Mouse (Mus musculus) embryonic facial prominence, embryonic 13.5 days (tissue): Measurements from ENCODE around the gene Brinp1. TPM values are rescaled to one million over a fixed set of nuclear protein-coding genes. Genes with fewer than 3 reads are reported as not detected.

ENCODE experiments used
- ATAC-seq: fragments of 200-750 bp; cut with Nextera tagmentation; 2 replicates; pipeline ENCODE4 v1.8.0; 2017; ENCODE audit warnings: low read depth; ENCODE audit not compliant: insufficient number of reproducible peaks, insufficient read depth, low FRiP score, low TSS enrichment
- H3K27ac ChIP-seq: fragments of 300-500 bp; sonication (generic); 2 replicates; pipeline ENCODE4 v1.5.1; 2015; ENCODE audit warnings: moderate library complexity, mild to moderate bottlenecking, inconsistent platforms
- H3K27me3 ChIP-seq: fragments of 300-500 bp; sonication (generic); 2 replicates; pipeline ENCODE4 v1.6.1; 2015; ENCODE audit warnings: mild to moderate bottlenecking, inconsistent platforms
- H3K36me3 ChIP-seq: fragments of 300-500 bp; sonication (generic); 2 replicates; pipeline ENCODE4 v1.6.1; 2015; ENCODE audit warnings: mild to moderate bottlenecking, inconsistent platforms
- H3K4me1 ChIP-seq: fragments of 300-500 bp; sonication (generic); 2 replicates; pipeline ENCODE4 v1.6.1; 2015; ENCODE audit warnings: inconsistent platforms
- H3K4me2 ChIP-seq: fragments of 300-500 bp; sonication (generic); 2 replicates; pipeline ENCODE4 v1.6.1; 2015; ENCODE audit warnings: moderate library complexity, mild to moderate bottlenecking, inconsistent platforms
- H3K4me3 ChIP-seq: fragments of 300-500 bp; sonication (generic); 2 replicates; pipeline ENCODE4 v1.5.1; 2015; ENCODE audit warnings: mild to moderate bottlenecking, inconsistent platforms
- H3K9ac ChIP-seq: fragments of 300-500 bp; sonication (generic); 2 replicates; pipeline ENCODE4 v1.6.1; 2015; ENCODE audit warnings: mild to moderate bottlenecking, inconsistent platforms
- H3K9me3 ChIP-seq: fragments of 300-500 bp; sonication (generic); 2 replicates; pipeline ENCODE4 v1.6.1; 2016; ENCODE audit warnings: inconsistent platforms
- WGBS: fragments of 180-500 bp; shearing (Covaris S2); methylation state at CpG from one replicate; pipeline ENCODE4 v1.1.7; 2015; ENCODE audit warnings: mixed read lengths; 5-methylcytosine and 5-hydroxymethylcytosine counted together
- polyA plus RNA-seq: library from polyadenylated mRNA; unstranded; fragments of >200 nt; fragmentation: Nextera tagmentation; extraction: Ambion mirVana; gene quantifications from 2 replicates; pipeline ENCODE4 v1.2.1, GENCODE M21; 2015

Brinp1 gene
- polyA plus RNA-seq, 1 experiment from 2014 or later: 9.4 TPM

DNA sequence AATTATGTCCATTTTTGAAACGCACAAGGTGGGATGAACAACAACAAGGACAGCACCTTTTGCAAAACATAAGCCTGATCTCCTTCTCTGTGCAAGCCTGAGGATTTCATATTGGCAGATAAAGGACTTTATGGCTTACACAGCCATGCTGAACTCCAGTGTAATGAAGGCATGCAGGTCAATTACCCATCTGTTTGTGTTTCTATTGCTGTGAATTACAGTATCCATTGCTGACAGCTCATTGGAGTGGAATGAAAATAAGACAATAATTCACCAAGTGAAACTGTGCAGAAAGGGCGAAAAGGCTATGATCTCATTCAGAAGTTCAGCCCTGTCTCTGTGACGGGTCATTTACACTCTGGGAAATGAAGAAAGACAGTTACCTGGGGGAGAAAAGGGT is 147.7 kb downstream of the Brinp1 start:
- no peaks in the 10 kb centered on the region for H3K4me1 ChIP-seq
- H3K4me3 ChIP-seq: no peak overlapping the region
- H3K27me3 ChIP-seq: no peaks in the 10 kb centered on the region
- no peak overlapping the region for H3K4me2 ChIP-seq
- H3K27ac ChIP-seq: no peak overlapping the region
- no peak overlapping the region for H3K9ac ChIP-seq
- H3K36me3 ChIP-seq: no peaks in the 10 kb centered on the region
- no peaks in the 10 kb centered on the region for H3K9me3 ChIP-seq
- 67% methylated on average over 3 of the region's 3 CpGs for WGBS
- ATAC-seq: no peak

DNA sequence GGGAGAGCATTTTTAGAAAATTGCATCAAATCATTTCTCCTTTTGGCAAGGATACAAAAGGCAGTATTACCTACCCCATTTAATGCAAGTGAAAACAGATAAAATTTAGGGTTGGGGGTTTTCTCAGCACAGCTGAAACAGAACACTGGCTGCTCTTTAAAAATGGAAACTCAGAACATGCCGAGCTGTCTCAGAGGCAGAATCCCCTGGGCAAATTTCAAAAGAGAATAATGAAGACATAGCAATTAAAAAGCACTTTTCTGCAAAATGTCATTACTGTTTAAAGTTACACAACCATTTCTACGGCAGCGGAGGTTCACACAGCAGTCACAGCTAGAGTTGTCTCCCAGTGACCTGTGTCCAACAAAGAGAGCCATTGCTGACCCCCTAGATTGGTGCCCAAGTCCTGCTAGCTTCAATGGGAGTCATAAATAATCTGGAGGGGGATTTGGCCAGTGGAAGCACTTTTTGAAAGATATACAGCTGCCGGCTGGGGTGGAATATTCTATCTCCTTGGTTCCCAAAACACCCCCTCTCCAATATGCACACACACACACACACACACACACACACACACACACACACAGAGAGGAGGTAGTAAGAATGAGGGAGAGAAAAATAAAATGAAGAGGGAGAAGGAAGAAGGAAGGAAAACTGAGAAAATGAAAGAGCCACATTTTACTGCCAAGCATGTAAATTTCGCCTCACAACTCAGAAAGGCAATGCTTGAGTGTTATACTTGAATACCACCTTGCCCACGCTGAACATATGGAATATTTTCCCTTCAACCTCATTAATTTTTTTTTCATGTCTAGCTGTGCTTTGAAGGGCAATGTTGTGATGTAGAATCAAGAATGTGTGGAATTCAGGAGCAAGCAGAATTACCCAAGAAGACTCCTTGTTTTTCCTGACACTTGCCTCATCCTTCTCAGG is 152.0 kb downstream of the Brinp1 start:
- no peaks in the 10 kb centered on the region for H3K9me3 ChIP-seq
- no peak overlapping the region for H3K4me2 ChIP-seq
- H3K4me1 ChIP-seq: no peaks in the 10 kb centered on the region
- WGBS: 57% methylated on average over 6 of the region's 6 CpGs
- no peak overlapping the region for H3K9ac ChIP-seq
- no peaks in the 10 kb centered on the region for H3K27me3 ChIP-seq
- no peak for ATAC-seq
- H3K27ac ChIP-seq: no peak overlapping the region
- no peaks in the 10 kb centered on the region for H3K36me3 ChIP-seq
- no peak overlapping the region for H3K4me3 ChIP-seq

DNA sequence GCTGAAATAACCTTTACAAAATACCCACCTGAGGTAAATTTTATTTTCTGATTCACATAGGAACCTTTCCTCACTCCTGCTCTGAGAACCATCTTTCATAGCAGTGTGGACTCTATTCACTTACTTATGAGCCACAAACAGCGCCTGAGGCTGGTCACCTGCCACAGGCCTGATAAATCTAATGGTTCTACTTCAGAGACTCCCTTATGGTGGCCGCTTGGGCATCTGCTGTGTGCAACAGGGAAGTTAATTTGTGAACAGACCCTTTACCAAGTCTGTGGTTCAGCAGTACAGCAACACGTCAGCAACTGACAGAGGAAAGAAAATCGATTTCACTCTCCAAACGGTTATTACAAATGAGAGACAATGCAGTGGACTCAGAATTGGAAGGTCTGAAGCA is 164.2 kb downstream of the Brinp1 start:
- no peaks in the 10 kb centered on the region for H3K36me3 ChIP-seq

GRCm38 (mm10) chr4:68788477-68788999 is 165.7 kb downstream of the Brinp1 start:
- no peak overlapping the region for H3K4me2 ChIP-seq
- 46% methylated on average over 4 of the region's 4 CpGs for WGBS
- no peaks in the 10 kb centered on the region for H3K36me3 ChIP-seq
- H3K27ac ChIP-seq: no peak overlapping the region
- H3K27me3 ChIP-seq: no peaks in the 10 kb centered on the region
- no peaks in the 10 kb centered on the region for H3K4me1 ChIP-seq
- no peak for ATAC-seq
- H3K4me3 ChIP-seq: no peak overlapping the region
- no peak overlapping the region for H3K9ac ChIP-seq
- H3K9me3 ChIP-seq: no peaks in the 10 kb centered on the region

More for the DNA sequence above, 164.2 kb downstream of the Brinp1 start:
- Histone ChIP-seq H3K4me2 (no peak overlapping the region), H3K4me3 (no peak overlapping the region), H3K27me3 (no peaks in the 10 kb centered on the region), H3K9ac (no peak overlapping the region), H3K9me3 (no peaks in the 10 kb centered on the region), H3K4me1 (no peaks in the 10 kb centered on the region), H3K27ac (no peak overlapping the region)
- no peak for ATAC-seq
- 81% methylated on average over 5 of the region's 5 CpGs for WGBS

DNA sequence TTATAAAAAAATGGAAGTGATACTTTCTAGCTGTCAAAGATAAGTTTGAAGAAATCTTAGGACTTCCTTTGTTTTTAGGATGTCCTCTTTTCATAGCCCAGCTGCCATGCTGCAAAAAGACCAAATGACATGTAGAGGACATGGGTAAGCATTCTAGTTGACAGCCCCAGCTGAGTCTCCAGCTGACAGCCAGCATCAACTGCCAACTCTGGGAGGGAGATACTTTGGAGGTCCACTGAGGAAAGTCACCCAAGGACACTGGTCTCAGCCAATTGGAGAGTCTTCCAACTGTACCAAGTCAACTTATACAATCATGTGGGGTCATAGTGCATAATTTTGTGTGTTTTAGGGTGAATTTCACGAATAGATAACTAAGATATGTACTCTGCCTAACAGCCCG is 166.6 kb downstream of the Brinp1 start:
- ATAC-seq: no peak
- WGBS: 58% methylated on average over 2 of the region's 2 CpGs

DNA sequence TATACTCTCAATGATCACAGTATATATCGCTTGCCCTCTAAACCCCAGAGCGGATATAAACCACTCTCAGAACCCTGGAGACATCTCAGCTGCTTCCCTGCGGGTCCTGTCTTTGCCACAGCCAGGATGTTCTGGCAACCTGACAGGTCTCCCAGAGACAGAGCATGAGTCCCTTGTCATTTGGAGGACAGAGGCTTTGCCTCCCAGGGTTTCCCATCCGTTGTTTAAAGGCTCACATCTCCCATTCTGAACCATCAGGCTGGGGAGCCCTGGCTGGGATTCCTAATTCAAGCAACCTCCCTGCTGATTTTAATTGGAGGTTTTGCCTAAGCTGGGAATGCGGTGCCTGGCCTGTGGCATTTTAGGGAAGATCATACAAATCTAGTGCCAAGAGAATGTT is 185.9 kb downstream of the Brinp1 start:
- H3K36me3 ChIP-seq: no peaks in the 10 kb centered on the region
- H3K27me3 ChIP-seq: no peaks in the 10 kb centered on the region
- 34% methylated on average over 5 of the region's 5 CpGs for WGBS
- no peaks in the 10 kb centered on the region for H3K4me1 ChIP-seq
- H3K4me2 ChIP-seq: no peak overlapping the region
- no peak overlapping the region for H3K9ac ChIP-seq
- no peak for ATAC-seq
- H3K9me3 ChIP-seq: no peaks in the 10 kb centered on the region
- H3K27ac ChIP-seq: no peak overlapping the region
- no peak overlapping the region for H3K4me3 ChIP-seq

More for the DNA sequence above, 166.6 kb downstream of the Brinp1 start:
- Histone ChIP-seq H3K27me3 (no peaks in the 10 kb centered on the region), H3K4me2 (no peak overlapping the region), H3K4me3 (no peak overlapping the region), H3K27ac (no peak overlapping the region), H3K9ac (no peak overlapping the region), H3K4me1 (no peaks in the 10 kb centered on the region), H3K36me3 (no peaks in the 10 kb centered on the region), H3K9me3 (no peaks in the 10 kb centered on the region)

- H3K27me3 ChIP-seq: no peaks in the 10 kb centered on the region
- H3K9me3 ChIP-seq: no peaks in the 10 kb centered on the region
- no peak overlapping the region for H3K4me2 ChIP-seq
- no peak overlapping the region for H3K4me3 ChIP-seq
- H3K9ac ChIP-seq: no peak overlapping the region
- ATAC-seq: no peak
- 36% methylated on average over 5 of the region's 5 CpGs for WGBS
- no peaks in the 10 kb centered on the region for H3K4me1 ChIP-seq
- no peaks in the 10 kb centered on the region for H3K36me3 ChIP-seq
- no peak overlapping the region for H3K27ac ChIP-seq
These were observed 186.8 kb downstream of the Brinp1 start for GRCm38 (mm10) chr4:68767393-68767792.

GRCm38 (mm10) chr4:68765772-68766573 is 188.2 kb downstream of the Brinp1 start:
- no peaks in the 10 kb centered on the region for H3K4me1 ChIP-seq
- WGBS: 56% methylated on average over 12 of the region's 12 CpGs
- H3K27me3 ChIP-seq: no peaks in the 10 kb centered on the region
- H3K27ac ChIP-seq: no peak overlapping the region
- H3K4me3 ChIP-seq: no peak overlapping the region
- no peaks in the 10 kb centered on the region for H3K36me3 ChIP-seq
- ATAC-seq: no peak
- no peak overlapping the region for H3K4me2 ChIP-seq
- H3K9me3 ChIP-seq: no peaks in the 10 kb centered on the region
- no peak overlapping the region for H3K9ac ChIP-seq

- 96% methylated on average over 2 of the region's 2 CpGs for WGBS
- Histone ChIP-seq H3K4me3 (no peak overlapping the region), H3K27ac (no peak overlapping the region), H3K4me1 (no peaks in the 10 kb centered on the region), H3K9me3 (no peaks in the 10 kb centered on the region), H3K36me3 (no peaks in the 10 kb centered on the region), H3K27me3 (no peaks in the 10 kb centered on the region), H3K9ac (no peak overlapping the region), H3K4me2 (no peak overlapping the region)
- ATAC-seq: no peak
These were observed 189.3 kb downstream of the Brinp1 start for GRCm38 (mm10) chr4:68764937-68765336.

DNA sequence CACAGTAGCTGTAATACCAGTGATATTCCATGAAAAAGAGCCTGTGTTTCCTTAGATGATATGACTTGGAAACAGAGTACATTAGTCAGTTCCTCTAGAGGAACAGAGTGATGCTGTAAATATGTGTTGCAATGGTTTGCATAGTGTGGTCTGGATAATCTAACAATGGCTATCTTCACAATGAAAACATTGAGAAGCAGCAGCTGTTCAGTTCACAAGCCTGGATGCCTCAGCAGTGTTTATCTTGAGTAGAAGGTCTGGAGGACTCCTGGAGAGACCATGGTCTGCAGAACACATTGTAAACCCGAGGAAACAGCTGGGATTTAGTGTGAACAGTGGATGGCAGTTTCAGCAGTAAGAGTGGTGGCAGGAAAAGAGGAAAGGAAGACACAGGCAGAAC is 233.2 kb downstream of the Brinp1 start:
- H3K4me1 ChIP-seq: no peaks in the 10 kb centered on the region
- no peak overlapping the region for H3K4me2 ChIP-seq
- H3K27me3 ChIP-seq: no peaks in the 10 kb centered on the region
- no peak for ATAC-seq
- H3K4me3 ChIP-seq: no peak overlapping the region
- no peak overlapping the region for H3K9ac ChIP-seq
- no peaks in the 10 kb centered on the region for H3K9me3 ChIP-seq
- 32% methylated on average over 1 of the region's 1 CpGs for WGBS
- H3K27ac ChIP-seq: no peak overlapping the region
- H3K36me3 ChIP-seq: no peaks in the 10 kb centered on the region
